Mouse (Mus musculus) CH12.LX (cell line): Measurements from ENCODE around the gene Gm17490. TPM values are rescaled to one million over a fixed set of nuclear protein-coding genes. Genes with fewer than 3 reads are reported as not detected.
A peak's percentile ranks its signal among the peaks of the same experiment; 100 is the strongest.

Experiments
- DNase-seq: peaks from one replicate; pipeline ENCODE4 v3.0.0-alpha.2; 2013; ENCODE audit errors: extremely low read depth
- H3K27ac ChIP-seq: 2 replicates; pipeline ENCODE4 v1.5.1; 2012; ENCODE audit warnings: low read depth, mild to moderate bottlenecking, control low read depth, moderate library complexity; ENCODE audit not compliant: insufficient read depth
- H3K27me3 ChIP-seq: replicated peaks from 2 replicates; pipeline ENCODE3; 2012; ENCODE audit warnings: inconsistent platforms
- H3K36me3 ChIP-seq, 2 experiments: replicated peaks in 1 of 2; 2 replicates each; pipeline versions ENCODE3 to v1.6.1; 2012; ENCODE audit warnings: inconsistent platforms in 1 of 2, low read length in 1 of 2, mild to moderate bottlenecking in 1 of 2, mixed read lengths in 1 of 2, moderate library complexity in 1 of 2; ENCODE audit not compliant: control insufficient read depth in 1 of 2, insufficient read depth in 1 of 2
- H3K4me1 ChIP-seq, 2 experiments: 2 replicates each; pipeline ENCODE4 v1.6.1; 2012; ENCODE audit warnings: inconsistent platforms in 1 of 2, moderate library complexity in 1 of 2; ENCODE audit not compliant: insufficient read depth in 2 of 2, control insufficient read depth in 1 of 2
- H3K4me2 ChIP-seq: 2 replicates; pipeline ENCODE4 v1.6.1; 2012; ENCODE audit warnings: low read depth, mild to moderate bottlenecking, control low read depth; ENCODE audit not compliant: poor library complexity, insufficient read depth, severe bottlenecking
- H3K4me3 ChIP-seq, 3 experiments: fragments of 150-350 bp in 1 of 3; sonication (generic) in 1 of 3; replicated peaks in 1 of 3; 2 replicates each; pipeline versions ENCODE3 to v1.5.1; 2011 to 2012; ENCODE audit warnings: low read depth in 2 of 3, low read length in 2 of 3, mild to moderate bottlenecking in 2 of 3, moderate library complexity in 2 of 3, control low read depth in 1 of 3, improper control_type of control experiment in 1 of 3, inconsistent platforms in 1 of 3, mixed read lengths in 1 of 3; ENCODE audit not compliant: poor library complexity in 1 of 3
- H3K79me2 ChIP-seq: replicated peaks from 2 replicates; pipeline ENCODE4 v1.6.1; 2012; ENCODE audit warnings: mild to moderate bottlenecking, moderate library complexity; ENCODE audit not compliant: control insufficient read depth, poor library complexity, insufficient read depth, severe bottlenecking; ENCODE audit errors: extremely low read depth
- H3K9ac ChIP-seq: 2 replicates; pipeline ENCODE4 v1.6.1; 2012; ENCODE audit warnings: low read depth, mild to moderate bottlenecking, control low read depth, moderate library complexity; ENCODE audit not compliant: insufficient read depth
- H3K9me3 ChIP-seq: replicated peaks from 2 replicates; pipeline ENCODE3; 2012; ENCODE audit warnings: low read length, inconsistent platforms, mixed read lengths
- BHLHE40 ChIP-seq: IDR thresholded peaks from 2 replicates; pipeline ENCODE4 v1.6.1; 2011; ENCODE audit warnings: mild to moderate bottlenecking, low read depth, low read length, improper control_type of control experiment
- CHD1 ChIP-seq: IDR thresholded peaks from 2 replicates; pipeline ENCODE4 v1.6.1; 2012; ENCODE audit warnings: low read depth, low read length, improper control_type of control experiment, inconsistent platforms
- EP300 ChIP-seq: IDR thresholded peaks from 2 replicates; pipeline ENCODE4 v1.6.1; 2011; ENCODE audit warnings: low read length, improper control_type of control experiment
- ETS1 ChIP-seq: conservative IDR thresholded peaks from 2 replicates; pipeline ENCODE4 v1.6.1; 2012; ENCODE audit warnings: low read depth, mild to moderate bottlenecking, inconsistent platforms, low read length, improper control_type of control experiment, moderate library complexity
- GABPA ChIP-seq: IDR thresholded peaks from 2 replicates; pipeline ENCODE4 v1.6.1; 2012; ENCODE audit warnings: low read depth, low read length, improper control_type of control experiment, inconsistent platforms; ENCODE audit not compliant: insufficient replicate concordance
- HCFC1 ChIP-seq: IDR thresholded peaks from 2 replicates; pipeline ENCODE4 v1.6.1; 2012; ENCODE audit warnings: low read depth, mild to moderate bottlenecking, inconsistent platforms, low read length, improper control_type of control experiment
- IRF4 ChIP-seq: IDR thresholded peaks from 2 replicates; pipeline ENCODE4 v1.6.1; 2014; ENCODE audit warnings: low read depth, mild to moderate bottlenecking, inconsistent platforms, low read length, improper control_type of control experiment
- JUN ChIP-seq: IDR thresholded peaks from 2 replicates; pipeline ENCODE4 v1.6.1; 2011; ENCODE audit warnings: low read depth, mild to moderate bottlenecking, low read length, improper control_type of control experiment, moderate library complexity; ENCODE audit not compliant: insufficient read depth
- JUND ChIP-seq: conservative IDR thresholded peaks from 2 replicates; pipeline ENCODE4 v1.6.1; 2011; ENCODE audit warnings: low read depth, low read length, improper control_type of control experiment
- MAFK ChIP-seq: IDR thresholded peaks from 2 replicates; pipeline ENCODE4 v1.6.1; 2011; ENCODE audit warnings: low read length, improper control_type of control experiment; ENCODE audit not compliant: insufficient replicate concordance
- MAX ChIP-seq: IDR thresholded peaks from 2 replicates; pipeline ENCODE4 v1.6.1; 2011; ENCODE audit warnings: low read length, improper control_type of control experiment
- MAZ ChIP-seq: IDR thresholded peaks from 2 replicates; pipeline ENCODE4 v1.6.1; 2012; ENCODE audit warnings: low read depth, mild to moderate bottlenecking, inconsistent platforms, low read length, improper control_type of control experiment, moderate library complexity
- MEF2A ChIP-seq: IDR thresholded peaks from 2 replicates; pipeline ENCODE4 v1.6.1; 2014; ENCODE audit warnings: low read depth, mild to moderate bottlenecking, inconsistent platforms, low read length, improper control_type of control experiment, borderline replicate concordance
- MXI1 ChIP-seq: IDR thresholded peaks from 2 replicates; pipeline ENCODE4 v1.6.1; 2011; ENCODE audit warnings: mild to moderate bottlenecking, low read depth, low read length, improper control_type of control experiment
- MYC ChIP-seq: IDR thresholded peaks from 2 replicates; pipeline ENCODE4 v1.6.1; 2011; ENCODE audit warnings: low read depth, mild to moderate bottlenecking, improper control_type of control experiment, low read length
- NELFE ChIP-seq: IDR thresholded peaks from 2 replicates; pipeline ENCODE4 v1.6.1; 2011; ENCODE audit warnings: low read depth, low read length, improper control_type of control experiment
- PAX5 ChIP-seq: IDR thresholded peaks from 2 replicates; pipeline ENCODE4 v1.6.1; 2012; ENCODE audit warnings: low read length, inconsistent platforms, mixed read lengths
- POLR2A ChIP-seq: IDR thresholded peaks from 2 replicates; pipeline ENCODE4 v1.6.1; 2011; ENCODE audit warnings: low read depth, mild to moderate bottlenecking, improper control_type of control experiment, low read length
- RAD21 ChIP-seq: IDR thresholded peaks from 2 replicates; pipeline ENCODE4 v1.6.1; 2011; ENCODE audit warnings: low read depth, mild to moderate bottlenecking, low read length, improper control_type of control experiment, moderate library complexity
- SIN3A ChIP-seq: IDR thresholded peaks from 2 replicates; pipeline ENCODE4 v1.6.1; 2012; ENCODE audit warnings: low read length, improper control_type of control experiment, inconsistent platforms
- SMC3 ChIP-seq: IDR thresholded peaks from 2 replicates; pipeline ENCODE4 v1.6.1; 2011; ENCODE audit warnings: low read depth, low read length, improper control_type of control experiment
- TBP ChIP-seq: conservative IDR thresholded peaks from 2 replicates; pipeline ENCODE4 v1.6.1; 2011; ENCODE audit warnings: low read depth, low read length, improper control_type of control experiment
- ZKSCAN1 ChIP-seq: IDR thresholded peaks from 2 replicates; pipeline ENCODE4 v1.6.1; 2012; ENCODE audit warnings: low read depth, inconsistent platforms, low read length, improper control_type of control experiment, borderline replicate concordance
- ZMIZ1 ChIP-seq: IDR thresholded peaks from 2 replicates; pipeline ENCODE4 v1.6.1; 2012; ENCODE audit warnings: low read depth, mild to moderate bottlenecking, inconsistent platforms, low read length, improper control_type of control experiment
- ZNF384 ChIP-seq: IDR thresholded peaks from 2 replicates; pipeline ENCODE4 v1.6.1; 2012; ENCODE audit warnings: low read depth, low read length, improper control_type of control experiment, inconsistent platforms
- dilution Hi-C: fragments of 300-500 bp; cut with MboI; formaldehyde crosslinking; loops from 2 replicates; pipeline ENCODE4 v1.14.3; 2020; ENCODE audit warnings: low sequenced_read_pairs; ENCODE audit not compliant: extremely low pct_unique_long_range_greater_than_20kb, extremely low pct_ligation_motif_present
- in situ Hi-C: fragments of 300-500 bp; cut with MboI; formaldehyde crosslinking; loops from 3 replicates; pipeline ENCODE4 v1.14.3; 2019; ENCODE audit warnings: low sequenced_read_pairs, low pct_ligation_motif_present, low pct_unique_long_range_greater_than_20kb, mixed read lengths
- polyA plus RNA-seq: library from polyadenylated mRNA; unstranded; fragments of >175 nt; gene quantifications from 2 replicates; pipeline ENCODE4 v1.2.1, GENCODE M21; 2012; ENCODE audit warnings: low read depth; ENCODE audit not compliant: insufficient read length
- total RNA-seq, 2 experiments: library from RNA; depleted of rRNA; stranded (reverse); fragments of 300-350 nt in 1 of 2; fragments of >200 nt in 1 of 2; gene quantifications; 2 replicates each; pipeline ENCODE4 v1.2.3; 2012 to 2014

Gm17490 gene
- total and polyA plus RNA-seq, 3 experiments, result not detected

DNA sequence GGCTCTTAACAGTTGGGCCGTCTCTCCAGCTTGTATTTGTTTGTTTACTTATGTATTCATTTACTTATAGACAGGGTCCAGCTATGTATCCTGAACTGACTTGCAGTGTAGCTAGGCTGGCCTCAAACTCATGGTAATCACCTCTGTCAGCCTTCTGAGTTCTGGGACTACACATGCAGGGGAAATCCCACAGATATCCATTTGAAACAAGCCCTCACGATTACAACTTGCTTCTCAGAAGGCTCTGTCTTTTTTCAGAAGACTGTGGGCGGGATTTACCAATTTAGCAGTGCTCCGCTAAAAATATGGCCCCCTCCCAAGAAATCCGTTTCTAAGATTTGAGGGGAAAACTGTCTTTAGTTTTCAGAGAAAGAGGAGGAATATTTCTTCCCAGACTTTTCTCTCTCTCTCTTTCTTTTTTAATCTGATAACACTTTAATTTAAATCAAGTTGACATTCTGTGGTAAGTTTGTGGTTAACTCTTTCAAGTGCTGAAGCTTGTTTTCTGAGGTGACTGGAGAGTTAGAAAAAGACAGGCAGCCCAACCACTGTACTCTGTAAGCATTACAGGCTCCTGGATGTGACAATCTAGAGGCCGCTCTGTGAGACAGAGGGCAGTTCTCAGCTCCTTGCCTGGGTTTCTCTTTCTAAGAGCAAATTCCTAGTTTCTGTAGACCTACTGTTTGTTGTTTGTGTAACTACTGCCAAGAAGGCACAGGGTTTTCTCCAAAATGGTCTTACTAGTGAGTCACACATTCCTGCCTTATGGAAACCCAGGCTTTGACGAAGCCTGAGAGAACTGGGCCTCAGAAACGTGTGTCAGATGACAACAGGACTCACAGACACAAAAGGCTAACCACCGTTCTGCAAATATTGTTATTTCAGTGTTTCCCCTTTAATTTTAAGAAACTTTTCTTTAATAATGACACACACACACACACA, 29.2 kb upstream of the Gm17490 start:
- DNase-seq, result peak; percentile 85
- no peaks in the 10 kb centered on the region for H3K27me3 ChIP-seq
- H3K27ac ChIP-seq, result peak overlapping the region; percentile 92
- H3K36me3 ChIP-seq, result peaks cover 0 to 2% of the 10 kb centered on the region in 2 experiments
- H3K4me3 ChIP-seq, result no peak overlapping the region
- H3K4me2 ChIP-seq, result peak overlapping the region; percentile 66
- in situ Hi-C loops (no loop called here), dilution Hi-C loops (no loop called here)
- H3K9me3 ChIP-seq, result no peaks in the 10 kb centered on the region
- H3K4me1 ChIP-seq, result peaks cover 42 to 85% of the 10 kb centered on the region in 2 experiments
- peak overlapping the region; percentile 61 for H3K9ac ChIP-seq
- H3K79me2 ChIP-seq, result peaks cover 9% of the 10 kb centered on the region
- TF ChIP-seq ZNF384, result peak; percentile 71
- peak; percentile 42; the same call in 1 of the 2 replicates for TF ChIP-seq TBP
- TF ChIP-seq SMC3, result peak; percentile 15; the same call in 1 of the 2 replicates
- no peak for TF ChIP-seq ZMIZ1
- TF ChIP-seq MAX, result peak; percentile 73
- no peak for TF ChIP-seq POLR2A
- TF ChIP-seq BHLHE40, result peak; percentile 94
- peak; percentile 85 for TF ChIP-seq ETS1
- TF ChIP-seq JUND, result peak; percentile 48; the same call in 1 of the 2 replicates
- TF ChIP-seq JUN, result peak; percentile 31; the same call in 1 of the 2 replicates
- 0 out of 2 replicates have a peak, but pooled peaks have one; percentile 60 for TF ChIP-seq CHD1
- 0 out of 2 replicates have a peak, but pooled peaks have one; percentile 25 for TF ChIP-seq NELFE
- peak; percentile 56 for TF ChIP-seq IRF4
- TF ChIP-seq PAX5, result no peak
- no peak for TF ChIP-seq RAD21
- no peak for TF ChIP-seq GABPA
- 0 out of 2 replicates have a peak, but pooled peaks have one; percentile 32 for TF ChIP-seq MXI1
- peak; percentile 26; the same call in 1 of the 2 replicates for TF ChIP-seq HCFC1
- TF ChIP-seq MAZ, result no peak
- peak; percentile 84 for TF ChIP-seq MEF2A
- no peak for TF ChIP-seq ZKSCAN1
- peak; percentile 66; the same call in 1 of the 2 replicates for TF ChIP-seq MYC
- TF ChIP-seq SIN3A, result peak; percentile 32
- no peak; the same call in 1 of the 2 replicates for TF ChIP-seq EP300
- peak; percentile 33; the same call in 1 of the 2 replicates for TF ChIP-seq MAFK
